Mouse (Mus musculus) neural tube, embryonic 14.5 days (tissue): ENCODE results near the gene Fam131c. TPM values are rescaled to one million over a fixed set of nuclear protein-coding genes. Genes with fewer than 3 reads are reported as not detected.

ENCODE experiments used
- ATAC-seq: fragments of 200-750 bp; cut with Nextera tagmentation; 2 replicates; pipeline ENCODE4 v1.8.0; 2017; ENCODE audit warnings: low read depth, mild to moderate bottlenecking, moderate TSS enrichment, moderate library complexity
- H3K27ac ChIP-seq: fragments of 300-500 bp; sonication (generic); 2 replicates; pipeline ENCODE4 v1.5.1; 2014; ENCODE audit warnings: low read depth, mild to moderate bottlenecking, control low read depth, low read length, moderate library complexity, mixed read lengths
- H3K27me3 ChIP-seq: fragments of 300-500 bp; sonication (generic); 2 replicates; pipeline ENCODE4 v1.6.1; 2014; ENCODE audit warnings: low read length; ENCODE audit not compliant: control insufficient read depth, insufficient read depth
- H3K36me3 ChIP-seq: fragments of 300-500 bp; sonication (generic); 2 replicates; pipeline ENCODE4 v1.6.1; 2014; ENCODE audit warnings: low read length, mixed read lengths; ENCODE audit not compliant: control insufficient read depth, insufficient read depth
- H3K4me1 ChIP-seq: fragments of 300-500 bp; sonication (generic); 2 replicates; pipeline ENCODE4 v1.6.1; 2014; ENCODE audit warnings: low read length; ENCODE audit not compliant: control insufficient read depth, insufficient read depth
- H3K4me2 ChIP-seq: fragments of 300-500 bp; sonication (generic); 2 replicates; pipeline ENCODE4 v1.6.1; 2014; ENCODE audit warnings: mild to moderate bottlenecking, low read depth, low read length, control low read depth
- H3K4me3 ChIP-seq: fragments of 300-500 bp; sonication (generic); 2 replicates; pipeline ENCODE4 v1.5.1; 2014; ENCODE audit warnings: low read depth, low read length, control low read depth, mixed read lengths
- H3K9ac ChIP-seq: fragments of 300-500 bp; sonication (generic); replicated peaks from 2 replicates; pipeline ENCODE4 v1.6.1; 2014; ENCODE audit warnings: low read depth, mild to moderate bottlenecking, control low read depth, low read length, mixed read lengths
- H3K9me3 ChIP-seq: fragments of 300-500 bp; sonication (generic); 2 replicates; pipeline ENCODE4 v1.6.1; 2016; ENCODE audit warnings: low read length; ENCODE audit not compliant: control insufficient read depth
- WGBS: fragments of 180-500 bp; shearing (Covaris S2); extraction: QIAGEN DNeasy Blood & Tissue Kit; methylation state at CpG from one replicate; pipeline ENCODE4 v1.1.7; 2014; 5-methylcytosine and 5-hydroxymethylcytosine counted together
- polyA plus RNA-seq: library from polyadenylated mRNA; unstranded; fragments of >200 nt; fragmentation: Nextera tagmentation; extraction: Ambion mirVana; gene quantifications from 2 replicates; pipeline ENCODE4 v1.2.1, GENCODE M21; 2014

Fam131c gene
- polyA plus RNA-seq, 1 experiment from 2014 or later = 47.7 TPM

DNA sequence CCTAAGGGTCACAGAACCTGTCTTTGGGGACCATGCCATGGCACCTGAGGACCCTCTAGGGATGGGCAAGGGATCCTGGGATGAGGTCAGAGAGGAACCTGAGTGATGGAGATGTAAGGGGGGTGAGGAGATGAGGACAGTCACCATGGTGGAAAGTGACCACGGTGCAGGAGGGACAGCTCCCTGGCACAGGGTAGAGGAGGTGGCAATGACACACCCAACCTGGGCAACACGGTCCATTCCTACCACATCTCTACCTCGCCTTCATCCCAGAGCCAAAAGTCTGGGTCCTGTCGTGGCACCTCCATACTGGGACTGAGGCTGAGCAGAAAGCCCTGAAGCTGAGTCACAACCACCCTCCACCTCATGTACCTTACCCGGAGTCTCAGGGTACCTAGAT lies 54.8 kb downstream of the Fam131c start:
- WGBS = 92% methylated on average over 5 of the region's 5 CpGs
- Histone ChIP-seq H3K4me2 (no peak overlapping the region), H3K9ac (no peak overlapping the region), H3K4me3 (no peak overlapping the region), H3K9me3 (no peaks in the 10 kb centered on the region), H3K27ac (no peak overlapping the region), H3K4me1 (0 out of 2 replicates have a peak, but pooled peaks cover 2% of the 10 kb centered on the region), H3K27me3 (no peaks in the 10 kb centered on the region), H3K36me3 (no peaks in the 10 kb centered on the region)
- ATAC-seq = no peak

DNA sequence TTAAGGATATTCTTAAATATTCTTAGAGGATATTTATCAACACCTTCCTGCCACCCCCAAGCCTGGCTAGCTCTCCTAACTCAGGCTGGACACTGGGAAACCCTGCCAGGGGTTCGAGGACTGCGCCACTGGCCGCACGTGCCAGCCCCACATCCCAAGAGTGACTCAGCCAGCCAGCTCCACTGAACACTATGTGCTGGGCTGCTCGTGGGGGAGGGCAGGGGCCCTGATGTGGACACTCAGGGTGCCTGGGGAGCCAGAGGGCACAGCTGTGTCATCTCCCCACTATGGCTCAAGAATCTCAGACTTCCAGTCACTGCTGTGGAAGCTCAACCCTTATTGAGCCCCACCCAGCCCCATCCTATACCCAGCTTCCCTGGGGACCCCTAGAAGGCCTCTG lies 55.3 kb downstream of the Fam131c start:
- no peaks in the 10 kb centered on the region for H3K9me3 ChIP-seq
- no peak overlapping the region for H3K4me3 ChIP-seq
- ATAC-seq = no peak
- H3K9ac ChIP-seq = no peak overlapping the region
- no peak overlapping the region for H3K27ac ChIP-seq
- H3K4me1 ChIP-seq = 0 out of 2 replicates have a peak, but pooled peaks cover 2% of the 10 kb centered on the region
- 80% methylated on average over 5 of the region's 5 CpGs for WGBS
- H3K27me3 ChIP-seq = no peaks in the 10 kb centered on the region
- H3K4me2 ChIP-seq = no peak overlapping the region
- no peaks in the 10 kb centered on the region for H3K36me3 ChIP-seq

DNA sequence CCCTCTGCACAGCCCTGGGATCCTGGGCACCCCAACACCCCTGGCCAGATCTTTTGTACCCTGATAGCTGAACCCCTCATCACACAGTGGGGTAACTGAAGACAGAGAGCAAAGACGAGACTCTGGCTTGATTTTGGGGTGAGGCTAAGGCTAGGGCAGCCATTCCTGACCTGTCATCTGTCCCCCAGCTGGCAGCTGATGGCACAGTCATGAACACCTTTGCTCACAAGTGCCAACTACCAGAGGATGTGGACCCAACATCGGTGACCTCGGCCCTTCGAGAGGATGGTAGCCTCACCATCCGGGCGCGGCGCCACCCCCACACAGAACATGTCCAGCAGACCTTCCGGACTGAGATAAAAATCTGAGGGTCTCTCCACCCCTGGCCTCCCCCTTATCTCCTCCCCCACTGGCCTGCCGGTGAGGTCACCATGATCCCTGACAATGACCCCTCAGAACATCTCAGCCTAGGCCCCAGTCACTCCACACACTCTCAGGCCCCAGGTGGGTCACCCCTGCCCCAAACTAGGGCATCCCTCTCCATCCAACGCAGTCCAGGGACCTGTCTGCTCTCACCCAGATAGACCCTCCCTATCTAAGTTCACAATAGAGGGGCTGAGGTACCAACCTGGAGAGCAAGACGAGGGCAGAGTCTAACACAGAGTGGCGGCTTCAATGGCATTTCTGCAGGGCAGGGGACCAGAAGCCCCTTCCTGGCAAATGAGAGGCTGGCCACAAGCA lies 55.8 kb downstream of the Fam131c start:
- Histone ChIP-seq H3K36me3 (no peaks in the 10 kb centered on the region), H3K4me2 (no peak overlapping the region), H3K27ac (no peak overlapping the region), H3K27me3 (no peaks in the 10 kb centered on the region), H3K4me3 (no peak overlapping the region), H3K9me3 (no peaks in the 10 kb centered on the region), H3K4me1 (0 out of 2 replicates have a peak, but pooled peaks cover 2% of the 10 kb centered on the region), H3K9ac (no peak overlapping the region)
- 89% methylated on average over 13 of the region's 13 CpGs for WGBS
- no peak for ATAC-seq

DNA sequence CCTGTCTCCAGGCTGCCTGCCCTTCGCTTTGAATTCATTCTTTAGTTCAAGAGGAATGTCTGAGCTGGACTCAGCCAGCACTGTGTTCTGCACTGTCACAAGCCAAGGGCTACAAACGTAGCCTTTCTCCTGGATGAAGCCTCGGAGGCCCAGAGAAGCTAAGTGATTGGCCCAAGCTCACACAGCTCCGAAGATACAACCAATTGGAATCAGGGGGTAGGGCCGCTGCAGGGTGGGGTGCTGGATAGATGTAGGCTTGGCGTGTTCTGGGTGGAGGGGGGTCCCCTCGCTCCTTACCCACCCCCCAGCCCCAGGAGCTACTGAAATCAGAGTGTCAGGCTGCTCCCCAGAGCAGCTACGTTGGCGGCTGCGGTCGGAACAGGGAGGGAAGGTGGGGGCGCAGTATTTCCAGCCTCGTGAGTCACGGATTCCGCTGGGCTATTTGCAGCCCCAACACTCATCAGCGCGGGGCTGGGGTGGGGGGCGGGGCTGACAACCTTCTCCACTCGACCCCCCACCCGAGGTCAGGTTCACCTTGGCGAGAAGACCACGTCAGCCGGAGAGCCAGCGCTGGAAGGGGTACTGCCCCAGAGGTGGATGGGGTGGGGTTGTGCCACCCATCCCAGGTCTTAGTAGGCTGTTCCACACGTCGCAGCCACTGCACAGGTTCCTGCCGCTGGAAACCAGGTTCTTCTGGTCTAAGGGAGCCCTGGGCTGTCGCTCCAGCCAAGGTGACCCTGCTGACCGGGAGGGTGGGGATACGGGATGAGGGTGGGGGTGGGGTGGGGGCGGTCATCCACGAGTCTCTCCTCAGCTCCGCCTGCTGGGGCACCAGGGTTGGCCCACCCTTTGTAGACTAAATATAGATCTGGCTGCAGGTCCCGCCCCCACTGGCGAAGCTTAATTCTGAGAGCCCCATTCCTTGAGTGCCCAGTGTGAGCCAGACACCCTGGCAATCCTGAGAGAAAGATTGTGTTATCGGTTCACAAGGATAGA lies 57.8 kb downstream of the Fam131c start:
- no peaks in the 10 kb centered on the region for H3K36me3 ChIP-seq
- no peak overlapping the region for H3K27ac ChIP-seq
- peak overlapping the region; percentile 42 for H3K4me3 ChIP-seq
- H3K9me3 ChIP-seq = no peaks in the 10 kb centered on the region
- no peaks in the 10 kb centered on the region for H3K27me3 ChIP-seq
- peak overlapping the region; percentile 63 for H3K9ac ChIP-seq
- 0 out of 2 replicates have a peak, but pooled peaks cover 2% of the 10 kb centered on the region for H3K4me1 ChIP-seq
- H3K4me2 ChIP-seq = peak overlapping the region; percentile 82
- WGBS = 3% methylated on average over 36 of the region's 36 CpGs
- peak; percentile 92 for ATAC-seq

- H3K27me3 ChIP-seq = no peaks in the 10 kb centered on the region
- H3K36me3 ChIP-seq = no peaks in the 10 kb centered on the region
- no peak overlapping the region for H3K4me3 ChIP-seq
- H3K4me2 ChIP-seq = no peak overlapping the region
- ATAC-seq = no peak
- 0 out of 2 replicates have a peak, but pooled peaks cover 2% of the 10 kb centered on the region for H3K4me1 ChIP-seq
- WGBS = 81% methylated on average over 10 of the region's 10 CpGs
- no peaks in the 10 kb centered on the region for H3K9me3 ChIP-seq
- H3K9ac ChIP-seq = no peak overlapping the region
- no peak overlapping the region for H3K27ac ChIP-seq
Observed at GRCm38 (mm10) chr4:141426796-141427745, 59.1 kb downstream of the Fam131c start.

DNA sequence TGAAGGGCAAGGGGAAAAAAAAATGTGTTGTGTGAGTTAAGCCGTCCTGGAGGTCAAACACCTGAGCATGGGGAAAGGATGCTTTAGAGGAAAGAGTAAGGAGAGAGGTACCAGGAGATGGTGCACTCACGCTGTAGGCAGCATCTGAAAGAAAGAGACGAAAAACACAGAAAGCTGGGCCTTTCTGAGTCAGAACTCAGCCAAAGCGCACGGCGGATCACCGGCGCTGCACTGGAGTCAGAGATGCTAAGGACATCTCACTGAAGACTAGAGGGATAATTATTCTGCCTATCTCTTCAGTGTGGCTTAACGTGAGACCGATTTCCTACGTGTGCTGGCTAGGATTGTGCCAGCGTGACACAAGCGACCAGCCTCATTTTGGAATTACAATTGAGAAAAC lies 59.9 kb downstream of the Fam131c start:
- Histone ChIP-seq H3K36me3 (no peaks in the 10 kb centered on the region), H3K27me3 (no peaks in the 10 kb centered on the region), H3K4me2 (no peak overlapping the region), H3K9me3 (no peaks in the 10 kb centered on the region), H3K4me3 (no peak overlapping the region), H3K9ac (no peak overlapping the region), H3K27ac (no peak overlapping the region), H3K4me1 (0 out of 2 replicates have a peak, but pooled peaks cover 2% of the 10 kb centered on the region)
- 88% methylated on average over 13 of the region's 13 CpGs for WGBS
- no peak for ATAC-seq

DNA sequence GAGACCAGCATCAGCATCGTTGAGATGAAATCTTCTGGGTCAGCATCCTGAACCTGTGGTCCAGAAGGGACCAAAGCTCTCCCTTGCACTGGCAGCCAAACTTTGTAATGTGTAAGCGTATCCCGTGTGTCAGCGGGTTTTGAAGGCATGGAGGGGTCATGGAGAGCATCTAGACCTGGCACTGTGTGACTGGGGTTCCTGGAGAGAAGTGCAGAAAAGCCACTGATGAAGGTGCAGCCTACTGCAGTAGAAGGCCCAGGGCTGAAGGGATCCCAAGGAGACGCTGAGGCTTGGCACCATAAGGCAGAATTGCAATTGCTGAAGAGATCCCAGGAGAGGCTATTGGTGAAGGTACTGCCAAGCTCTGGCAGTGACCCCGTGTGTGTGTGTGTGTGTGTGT lies 61.4 kb downstream of the Fam131c start:
- no peak overlapping the region for H3K9ac ChIP-seq
- 0 out of 2 replicates have a peak, but pooled peaks cover 2% of the 10 kb centered on the region for H3K4me1 ChIP-seq
- no peaks in the 10 kb centered on the region for H3K9me3 ChIP-seq
- ATAC-seq = no peak
- 75% methylated on average over 6 of the region's 6 CpGs for WGBS
- H3K4me2 ChIP-seq = no peak overlapping the region
- H3K27ac ChIP-seq = no peak overlapping the region
- H3K36me3 ChIP-seq = no peaks in the 10 kb centered on the region
- no peaks in the 10 kb centered on the region for H3K27me3 ChIP-seq
- H3K4me3 ChIP-seq = no peak overlapping the region

DNA sequence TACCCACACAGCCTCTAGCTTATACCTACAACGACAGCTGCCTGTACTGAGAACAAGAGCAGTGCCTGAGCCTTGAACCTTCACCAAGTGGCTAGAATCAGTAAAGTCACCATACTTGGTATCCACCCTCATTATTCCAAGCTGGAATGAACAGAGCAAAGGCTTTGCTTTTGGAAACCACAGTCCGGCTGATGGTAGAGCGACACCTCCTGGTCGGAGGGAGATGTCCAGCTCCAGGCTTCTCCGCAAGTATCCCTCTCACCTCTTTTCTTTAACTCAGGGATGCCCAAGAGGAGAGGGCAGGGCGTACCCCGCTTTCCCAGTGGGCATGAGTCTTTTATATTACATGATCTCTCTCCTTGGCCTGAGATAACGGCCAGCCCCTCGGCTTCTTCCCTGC lies 61.8 kb downstream of the Fam131c start:
- ATAC-seq = no peak
- 52% methylated on average over 9 of the region's 9 CpGs for WGBS
- no peak overlapping the region for H3K4me3 ChIP-seq
- no peaks in the 10 kb centered on the region for H3K9me3 ChIP-seq
- no peak overlapping the region for H3K9ac ChIP-seq
- H3K4me2 ChIP-seq = no peak overlapping the region
- no peaks in the 10 kb centered on the region for H3K27me3 ChIP-seq
- H3K27ac ChIP-seq = no peak overlapping the region
- no peaks in the 10 kb centered on the region for H3K36me3 ChIP-seq
- H3K4me1 ChIP-seq = 0 out of 2 replicates have a peak, but pooled peaks cover 2% of the 10 kb centered on the region
